Mouse (Mus musculus): Measurements from ENCODE around the gene Asphd2. TPM values are rescaled to one million over a fixed set of nuclear protein-coding genes. Genes with fewer than 3 reads are reported as not detected.

The Asphd2 gene
- polyA plus RNA-seq, 1 experiment from 2014 or later = 0.93 TPM

- no peaks in the 10 kb centered on the region for H3K9me3 ChIP-seq (replicated peaks)
- H3K9ac ChIP-seq = 0 out of 2 replicates have a peak overlapping the region, but pooled peaks have one; percentile 6
- ATAC-seq = no peak
- H3K27ac ChIP-seq = peak overlapping the region; percentile 75; the same call in 1 of the 2 replicates
- WGBS (ENCODE audit: insufficient replicate concordance) = 75% methylated on average over 6 of the region's 6 CpGs
- H3K4me3 ChIP-seq = 0 out of 2 replicates have a peak overlapping the region, but pooled peaks have one; percentile 88
- H3K27me3 ChIP-seq (replicated peaks) = no peaks in the 10 kb centered on the region
- peak overlapping the region; percentile 80 for H3K4me2 ChIP-seq
- peaks cover 48% of the 10 kb centered on the region for H3K36me3 ChIP-seq
- H3K4me1 ChIP-seq = peaks cover 56% of the 10 kb centered on the region
Measured at GRCm38 (mm10) chr5:112344092-112344960, 50.3 kb downstream of the Asphd2 start.

DNA sequence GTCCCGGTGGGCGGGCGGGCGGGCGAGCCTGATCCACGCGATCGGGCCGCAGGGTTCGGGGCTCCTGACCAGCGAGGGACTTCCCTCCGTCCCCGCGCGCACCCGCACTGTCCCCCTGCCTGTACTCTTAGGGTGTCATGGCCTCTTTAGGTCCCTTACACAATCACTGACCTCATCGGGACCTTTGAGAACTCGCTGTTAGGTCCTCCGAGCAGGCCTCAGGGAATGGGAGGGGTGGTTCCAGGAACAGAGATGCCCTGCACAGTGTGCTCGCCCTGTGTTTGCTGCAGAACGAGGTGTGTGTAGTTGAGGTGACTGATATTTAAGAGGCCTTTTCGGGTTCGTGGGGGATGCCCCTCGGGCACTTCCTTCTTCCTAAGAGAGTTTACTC is 51.5 kb downstream of the Asphd2 start:
- Histone ChIP-seq H3K4me2 (peak overlapping the region; percentile 80), H3K9me3 (replicated peaks) (no peaks in the 10 kb centered on the region), H3K27me3 (replicated peaks) (no peaks in the 10 kb centered on the region), H3K27ac (peak overlapping the region; percentile 75), H3K9ac (peak overlapping the region; percentile 83), H3K4me1 (peaks cover 56% of the 10 kb centered on the region), H3K36me3 (peaks cover 51% of the 10 kb centered on the region), H3K4me3 (peak overlapping the region; percentile 88)
- ATAC-seq = peak; percentile 75
- under 1% methylated on average over 19 of the region's 24 CpGs for WGBS (ENCODE audit: insufficient replicate concordance)

- Histone ChIP-seq H3K4me1 (peaks cover 56% of the 10 kb centered on the region), H3K4me3 (peak within 1 kb of the TSS; percentile 88), H3K9me3 (replicated peaks) (no peaks in the 10 kb centered on the region), H3K36me3 (peaks cover 52% of the 10 kb centered on the region), H3K27ac (peak within 1 kb of the TSS; percentile 75), H3K4me2 (peak within 1 kb of the TSS; percentile 80), H3K9ac (peak within 1 kb of the TSS; percentile 83), H3K27me3 (replicated peaks) (no peaks in the 10 kb centered on the region)
- ATAC-seq = peak; percentile 67
- 1% methylated on average over 59 of the region's 64 CpGs for WGBS (ENCODE audit: insufficient replicate concordance)
Measured at GRCm38 (mm10) chr5:112342463-112343204, 52.0 kb downstream of the Asphd2 start, which contains the start of the genes Srrd and Hps4. Gene Srrd (minus strand): TSS chr5:112343040. Gene Hps4 (plus strand): TSS chr5:112343083.

DNA sequence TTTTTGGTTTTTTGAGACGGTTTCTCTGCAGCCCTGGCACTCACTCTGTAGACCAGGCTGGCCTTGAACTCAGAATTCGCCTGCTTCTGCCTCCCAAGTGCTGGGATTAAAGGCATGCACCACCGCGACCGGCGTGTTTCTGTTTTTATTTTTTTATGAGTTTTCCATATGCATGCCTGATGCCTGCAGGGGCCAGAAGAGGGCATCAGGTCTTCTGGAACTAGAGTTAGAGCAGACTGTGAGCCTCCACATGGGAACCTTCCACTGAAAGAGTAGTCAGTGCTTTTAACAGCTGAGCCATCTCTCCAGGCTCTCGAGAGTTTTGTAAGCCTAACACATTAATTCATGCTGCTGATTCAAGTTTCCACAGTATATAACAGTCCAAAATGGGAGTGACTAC is 55.5 kb downstream of the Asphd2 start:
- H3K27ac ChIP-seq = no peak overlapping the region; the same call in 1 of the 2 replicates
- no peak for ATAC-seq
- peaks cover 29% of the 10 kb centered on the region for H3K4me1 ChIP-seq
- no peaks in the 10 kb centered on the region for H3K27me3 ChIP-seq (replicated peaks)
- H3K9me3 ChIP-seq (replicated peaks) = no peaks in the 10 kb centered on the region
- no peak overlapping the region for H3K4me2 ChIP-seq
- H3K36me3 ChIP-seq = peaks cover 66% of the 10 kb centered on the region
- H3K9ac ChIP-seq = no peak overlapping the region
- H3K4me3 ChIP-seq = no peak overlapping the region
- WGBS (ENCODE audit: insufficient replicate concordance) = 62% methylated on average over 7 of the region's 7 CpGs

GRCm38 (mm10) chr5:112337004-112337403 is 57.7 kb downstream of the Asphd2 start:
- no peak for ATAC-seq
- Histone ChIP-seq H3K27me3 (replicated peaks) (no peaks in the 10 kb centered on the region), H3K9ac (no peak overlapping the region), H3K4me3 (no peak overlapping the region), H3K9me3 (replicated peaks) (no peaks in the 10 kb centered on the region), H3K4me1 (peaks cover 13% of the 10 kb centered on the region), H3K27ac (no peak overlapping the region), H3K4me2 (no peak overlapping the region), H3K36me3 (peaks cover 89% of the 10 kb centered on the region)
- WGBS (ENCODE audit: insufficient replicate concordance) = 93% methylated on average over 22 of the region's 22 CpGs

DNA sequence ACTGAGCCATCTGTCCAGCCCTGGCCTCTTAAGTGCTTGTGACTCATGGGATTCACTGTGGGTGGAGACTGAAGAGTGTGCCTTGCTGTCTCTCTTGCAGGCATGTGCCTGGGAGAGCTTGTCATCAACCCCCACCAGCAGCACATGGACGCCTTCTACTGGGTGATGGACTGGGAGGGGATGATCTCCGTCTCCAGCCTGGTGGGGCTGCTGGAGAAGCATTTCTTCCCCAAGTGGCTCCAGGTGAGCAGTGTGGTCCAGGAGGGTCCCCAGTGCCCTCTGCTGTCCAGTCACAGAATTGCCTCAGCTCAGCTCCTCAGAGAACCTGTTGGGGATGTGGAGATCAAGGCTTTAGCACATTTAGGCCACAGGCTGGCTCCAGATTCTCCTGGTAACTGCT is 59.2 kb downstream of the Asphd2 start:
- peak; percentile 29; the same call in 1 of the 2 replicates for ATAC-seq
- Histone ChIP-seq H3K27me3 (replicated peaks) (no peaks in the 10 kb centered on the region), H3K36me3 (peaks cover 99% of the 10 kb centered on the region), H3K9me3 (replicated peaks) (no peaks in the 10 kb centered on the region), H3K4me1 (no peaks in the 10 kb centered on the region), H3K27ac (no peak overlapping the region), H3K4me2 (no peak overlapping the region), H3K9ac (no peak overlapping the region), H3K4me3 (no peak overlapping the region)
- WGBS (ENCODE audit: insufficient replicate concordance) = 52% methylated on average over 2 of the region's 2 CpGs

Other genes with a start within 250 kb of the Asphd2 start
- gene Cryba4, start 142.3 kb downstream of the Asphd2 start, polyA plus RNA-seq (2016; fragmentation: Nextera tagmentation; extraction: Ambion mirVana) = 0.73 and 0.77 TPM in 2 replicates
- 0.15 and 0.16 TPM in 2 replicates for gene Crybb1, start 139.1 kb downstream of the Asphd2 start, polyA plus RNA-seq (2016; fragmentation: Nextera tagmentation; extraction: Ambion mirVana)
- 40.5 and 45.1 TPM in 2 replicates for gene Tpst2, start 118.2 kb downstream of the Asphd2 start, polyA plus RNA-seq (2016; fragmentation: Nextera tagmentation; extraction: Ambion mirVana)
- 19.7 and 20.7 TPM in 2 replicates for gene Tfip11, start 68.5 kb downstream of the Asphd2 start, polyA plus RNA-seq (2016; fragmentation: Nextera tagmentation; extraction: Ambion mirVana)
- 23.1 and 26.1 TPM in 2 replicates for gene Srrd, start 51.8 kb downstream of the Asphd2 start, polyA plus RNA-seq (2016; fragmentation: Nextera tagmentation; extraction: Ambion mirVana)
- 17.2 and 18.7 TPM in 2 replicates for gene Hps4, start 51.8 kb downstream of the Asphd2 start, polyA plus RNA-seq (2016; fragmentation: Nextera tagmentation; extraction: Ambion mirVana)
- 0.35 and 0.41 TPM in 2 replicates for gene Gm6583, start 38.8 kb downstream of the Asphd2 start, polyA plus RNA-seq (2016; fragmentation: Nextera tagmentation; extraction: Ambion mirVana)
- not detected in 2 replicates for gene Gm6588, start 54.6 kb upstream of the Asphd2 start, polyA plus RNA-seq (2016; fragmentation: Nextera tagmentation; extraction: Ambion mirVana)
- 0.06 and 0.10 TPM in 2 replicates for gene Sez6l, start 182.3 kb upstream of the Asphd2 start, polyA plus RNA-seq (2016; fragmentation: Nextera tagmentation; extraction: Ambion mirVana)